Mouse (Mus musculus) forebrain, embryonic 14.5 days (tissue): ENCODE results near the gene Lrrc57. TPM values are rescaled to one million over a fixed set of nuclear protein-coding genes. Genes with fewer than 3 reads are reported as not detected.
"Not testable (repeated sequence)": the region's sequence is repeated elsewhere in the genome, so short reads cannot be mapped to it uniquely, and the experiment has no call there.

ENCODE experiments used
- ATAC-seq: fragments of 200-750 bp; cut with Nextera tagmentation; 2 replicates; pipeline ENCODE4 v1.8.0; 2017; ENCODE audit warnings: mild to moderate bottlenecking, moderate library complexity
- DNase-seq: peaks from one replicate; pipeline ENCODE4 v3.0.0-alpha.2; 2015; ENCODE audit warnings: low spot score
- H3K27ac ChIP-seq: fragments of 300-500 bp; sonication (generic); 2 replicates; pipeline ENCODE4 v1.5.1; 2014; ENCODE audit warnings: low read depth, mild to moderate bottlenecking, control low read depth, low read length, moderate library complexity
- H3K27me3 ChIP-seq: fragments of 300-500 bp; sonication (generic); replicated peaks from 2 replicates; pipeline ENCODE4 v1.6.1; 2014; ENCODE audit warnings: low read length, control low read depth, mixed read lengths; ENCODE audit not compliant: control insufficient read depth, insufficient read depth
- H3K36me3 ChIP-seq: fragments of 300-500 bp; sonication (generic); 2 replicates; pipeline ENCODE4 v1.6.1; 2014; ENCODE audit warnings: low read length, control low read depth; ENCODE audit not compliant: control insufficient read depth, insufficient read depth
- H3K4me1 ChIP-seq: fragments of 300-500 bp; sonication (generic); 2 replicates; pipeline ENCODE4 v1.6.1; 2014; ENCODE audit warnings: antibody characterized with exemption, low read length, control low read depth; ENCODE audit not compliant: control insufficient read depth, insufficient read depth
- H3K4me2 ChIP-seq: fragments of 300-500 bp; sonication (generic); 2 replicates; pipeline ENCODE4 v1.6.1; 2014; ENCODE audit warnings: mild to moderate bottlenecking, control low read depth, low read length
- H3K4me3 ChIP-seq: fragments of 300-500 bp; sonication (generic); 2 replicates; pipeline ENCODE4 v1.5.1; 2014; ENCODE audit warnings: low read depth, low read length, control low read depth
- H3K9ac ChIP-seq: fragments of 300-500 bp; sonication (generic); 2 replicates; pipeline ENCODE4 v1.6.1; 2014; ENCODE audit warnings: mild to moderate bottlenecking, low read length, control low read depth, moderate library complexity
- H3K9me3 ChIP-seq: fragments of 300-500 bp; sonication (generic); replicated peaks from 2 replicates; pipeline ENCODE4 v1.6.1; 2016; ENCODE audit warnings: low read length, control low read depth, mixed read lengths; ENCODE audit not compliant: control insufficient read depth
- WGBS: fragments of 180-500 bp; shearing (Covaris S2); extraction: QIAGEN DNeasy Blood & Tissue Kit; methylation state at CpG from one replicate; pipeline ENCODE4 v1.1.7; 2014; 5-methylcytosine and 5-hydroxymethylcytosine counted together
- polyA plus RNA-seq: library from polyadenylated mRNA; unstranded; fragments of >200 nt; fragmentation: Nextera tagmentation; extraction: Ambion mirVana; gene quantifications from 2 replicates; pipeline ENCODE4 v1.2.1, GENCODE M21; 2014

Lrrc57 gene
- polyA plus RNA-seq, 1 experiment from 2014 or later = 31.0 TPM

GRCm38 (mm10) chr2:120564548-120565188 lies 44.7 kb downstream of the Lrrc57 start:
- H3K27me3 ChIP-seq, H3K9ac ChIP-seq, H3K27ac ChIP-seq, H3K36me3 ChIP-seq, H3K4me3 ChIP-seq, H3K4me2 ChIP-seq, ATAC-seq, DNase-seq, H3K4me1 ChIP-seq, H3K9me3 ChIP-seq: not testable (repeated sequence)
- WGBS = 93% methylated on average over 4 of the region's 4 CpGs

GRCm38 (mm10) chr2:120563235-120563990 lies 45.9 kb downstream of the Lrrc57 start, which contains the start of gene Zfp106:
Zfp106 (minus strand) TSS chr2:120563843.
- Histone ChIP-seq H3K4me1 (peaks cover 8% of the 10 kb centered on the region; the same call in 1 of the 2 replicates), H3K27ac (peak within 1 kb of the TSS; percentile 56), H3K27me3 (no peaks in the 10 kb centered on the region), H3K4me2 (peak within 1 kb of the TSS; percentile 70), H3K4me3 (peak within 1 kb of the TSS; percentile 88), H3K9ac (peak within 1 kb of the TSS; percentile 93), H3K36me3 (no peaks in the 10 kb centered on the region), H3K9me3 (no peaks in the 10 kb centered on the region)
- ATAC-seq (peak; percentile 88), DNase-seq (peak; percentile 95)
- WGBS = under 1% methylated on average over 50 of the region's 50 CpGs

GRCm38 (mm10) chr2:120562859-120563234 lies 46.5 kb downstream of the Lrrc57 start:
- H3K4me3 ChIP-seq = peak overlapping the region; percentile 88
- peak overlapping the region; percentile 70 for H3K4me2 ChIP-seq
- ATAC-seq (no peak), DNase-seq (peak; percentile 1)
- no peak overlapping the region for H3K27ac ChIP-seq
- no peaks in the 10 kb centered on the region for H3K36me3 ChIP-seq
- 25% methylated on average over 9 of the region's 9 CpGs for WGBS
- peak overlapping the region; percentile 93 for H3K9ac ChIP-seq
- H3K4me1 ChIP-seq = peaks cover 5% of the 10 kb centered on the region; the same call in 1 of the 2 replicates
- no peaks in the 10 kb centered on the region for H3K27me3 ChIP-seq
- H3K9me3 ChIP-seq = no peaks in the 10 kb centered on the region

GRCm38 (mm10) chr2:120561524-120561923 lies 47.8 kb downstream of the Lrrc57 start:
- DNase-seq = no peak
- Histone ChIP-seq H3K9me3 (no peaks in the 10 kb centered on the region), H3K27me3 (no peaks in the 10 kb centered on the region), H3K4me2 (no peak overlapping the region), H3K9ac (no peak overlapping the region), H3K27ac (no peak overlapping the region), H3K4me1 (peaks cover 5% of the 10 kb centered on the region; the same call in 1 of the 2 replicates), H3K36me3 (no peaks in the 10 kb centered on the region), H3K4me3 (no peak overlapping the region)
- WGBS = 100% methylated on average over 1 of the region's 1 CpGs
- ATAC-seq = no peak

- 87% methylated on average over 3 of the region's 3 CpGs for WGBS
- Histone ChIP-seq H3K27ac (no peak overlapping the region), H3K9ac (no peak overlapping the region), H3K4me2 (no peak overlapping the region), H3K36me3 (peaks cover 8% of the 10 kb centered on the region; the same call in 1 of the 2 replicates), H3K9me3 (no peaks in the 10 kb centered on the region), H3K4me3 (no peak overlapping the region), H3K27me3 (no peaks in the 10 kb centered on the region), H3K4me1 (peaks cover 5% of the 10 kb centered on the region; the same call in 1 of the 2 replicates)
- ATAC-seq (no peak), DNase-seq (no peak)
These were observed 50.5 kb downstream of the Lrrc57 start for GRCm38 (mm10) chr2:120558813-120559212.

GRCm38 (mm10) chr2:120556868-120557267 lies 52.5 kb downstream of the Lrrc57 start:
- Histone ChIP-seq H3K4me1 (no peaks in the 10 kb centered on the region), H3K36me3 (peaks cover 22% of the 10 kb centered on the region), H3K9ac (no peak overlapping the region), H3K4me2 (no peak overlapping the region), H3K27me3 (no peaks in the 10 kb centered on the region), H3K9me3 (no peaks in the 10 kb centered on the region), H3K4me3 (no peak overlapping the region), H3K27ac (no peak overlapping the region)
- DNase-seq (no peak), ATAC-seq (no peak)
- 68% methylated on average over 3 of the region's 3 CpGs for WGBS

Other genes starting within 250 kb of the Lrrc57 start
- 6.3 and 9.4 TPM in 2 replicates for gene Ganc, start 205.6 kb downstream of the Lrrc57 start, polyA plus RNA-seq
- gene Tmem87a, start 205.4 kb downstream of the Lrrc57 start, polyA plus RNA-seq = 7.9 and 11.8 TPM in 2 replicates
- gene Capn3, start 153.5 kb downstream of the Lrrc57 start, polyA plus RNA-seq = 0.37 and 0.60 TPM in 2 replicates
- 42.1 and 50.2 TPM in 2 replicates for gene Zfp106, start 45.7 kb downstream of the Lrrc57 start, polyA plus RNA-seq
- 13.0 and 15.8 TPM in 2 replicates for gene Snap23, start 41.8 kb downstream of the Lrrc57 start, polyA plus RNA-seq
- gene Haus2, start 137 bp downstream of the Lrrc57 start, polyA plus RNA-seq = 24.3 and 26.5 TPM in 2 replicates
- gene Stard9, start 19.6 kb upstream of the Lrrc57 start, polyA plus RNA-seq = 2.6 and 3.7 TPM in 2 replicates
- gene Cdan1, start 240.6 kb upstream of the Lrrc57 start, polyA plus RNA-seq = 5.1 and 6.0 TPM in 2 replicates
- 7.3 and 11.1 TPM in 2 replicates for gene Ttbk2, start 241.1 kb upstream of the Lrrc57 start, polyA plus RNA-seq